Mouse (Mus musculus) hindbrain, embryonic 11.5 days (tissue): ENCODE measurements around the gene Fam178b. TPM values are rescaled to one million over a fixed set of nuclear protein-coding genes. Genes with fewer than 3 reads are reported as not detected.
"Not testable (repeated sequence)": the region's sequence is repeated elsewhere in the genome, so short reads cannot be mapped to it uniquely, and the experiment has no call there.

ENCODE experiments used
- ATAC-seq: fragments of 200-750 bp; cut with Nextera tagmentation; 2 replicates; pipeline ENCODE4 v1.8.0; 2017; ENCODE audit warnings: mild to moderate bottlenecking, moderate TSS enrichment, moderate library complexity; ENCODE audit not compliant: low FRiP score
- DNase-seq: peaks from one replicate; pipeline ENCODE4 v3.0.0-alpha.2; 2015; ENCODE audit warnings: low spot score
- H3K27ac ChIP-seq: fragments of 300-500 bp; sonication (generic); 2 replicates; pipeline ENCODE4 v1.5.1; 2014; ENCODE audit warnings: mild to moderate bottlenecking, low read depth, low read length
- H3K27me3 ChIP-seq: fragments of 300-500 bp; sonication (generic); 2 replicates; pipeline ENCODE4 v1.6.1; 2014; ENCODE audit warnings: mild to moderate bottlenecking, low read length, moderate library complexity, mixed read lengths; ENCODE audit not compliant: control insufficient read depth, insufficient read depth
- H3K36me3 ChIP-seq: fragments of 300-500 bp; sonication (generic); 2 replicates; pipeline ENCODE4 v1.6.1; 2014; ENCODE audit warnings: mild to moderate bottlenecking, low read length, moderate library complexity, mixed read lengths; ENCODE audit not compliant: control insufficient read depth, insufficient read depth
- H3K4me1 ChIP-seq: fragments of 300-500 bp; sonication (generic); replicated peaks from 2 replicates; pipeline ENCODE4 v1.6.1; 2014; ENCODE audit warnings: low read length, mixed read lengths; ENCODE audit not compliant: control insufficient read depth, insufficient read depth
- H3K4me2 ChIP-seq: fragments of 300-500 bp; sonication (generic); replicated peaks from 2 replicates; pipeline ENCODE4 v1.6.1; 2014; ENCODE audit warnings: mild to moderate bottlenecking, low read depth, low read length
- H3K4me3 ChIP-seq: fragments of 300-500 bp; sonication (generic); 2 replicates; pipeline ENCODE4 v1.5.1; 2014; ENCODE audit warnings: low read depth, low read length
- H3K9ac ChIP-seq: fragments of 300-500 bp; sonication (generic); 2 replicates; pipeline ENCODE4 v1.6.1; 2014; ENCODE audit warnings: low read depth, low read length
- H3K9me3 ChIP-seq: fragments of 300-500 bp; sonication (generic); 2 replicates; pipeline ENCODE4 v1.6.1; 2016; ENCODE audit warnings: low read length; ENCODE audit not compliant: control insufficient read depth
- WGBS: fragments of 180-500 bp; shearing (Covaris S2); extraction: QIAGEN DNeasy Blood & Tissue Kit; methylation state at CpG from one replicate; pipeline ENCODE4 v1.1.7; 2014; 5-methylcytosine and 5-hydroxymethylcytosine counted together
- polyA plus RNA-seq: library from polyadenylated mRNA; unstranded; fragments of >200 nt; fragmentation: Nextera tagmentation; extraction: Ambion mirVana; gene quantifications from 2 replicates; pipeline ENCODE4 v1.2.1, GENCODE M21; 2014

The Fam178b gene
- polyA plus RNA-seq, 1 experiment from 2014 or later = 0.52 TPM

DNA sequence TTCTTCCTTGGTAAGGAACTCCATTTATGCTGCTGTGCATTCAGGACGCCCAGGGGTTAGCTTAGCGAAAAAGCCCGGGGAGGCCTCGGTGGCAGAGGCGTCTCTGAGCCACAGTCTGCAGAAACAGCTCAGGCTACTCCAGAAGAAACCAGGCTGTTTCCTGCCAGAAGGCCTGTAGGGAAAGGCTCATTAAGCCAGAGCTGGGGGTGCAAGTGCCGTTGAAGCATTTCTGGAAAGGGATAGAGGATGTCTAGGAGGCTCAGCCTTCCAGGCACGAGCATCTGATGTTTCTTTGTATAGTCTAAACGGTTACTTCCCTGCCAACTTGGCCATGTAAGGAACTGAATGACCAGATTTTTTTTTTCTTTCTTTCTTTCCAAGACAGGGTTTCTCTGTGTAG lies 54.4 kb downstream of the Fam178b start:
- ATAC-seq = no peak
- H3K27ac ChIP-seq = no peak overlapping the region

GRCm38 (mm10) chr1:36625442-36625841 lies 57.5 kb downstream of the Fam178b start:
- H3K4me1 ChIP-seq = no peaks in the 10 kb centered on the region
- 77% methylated on average over 5 of the region's 5 CpGs for WGBS
- H3K4me3 ChIP-seq = no peak overlapping the region
- no peak overlapping the region for H3K4me2 ChIP-seq
- no peaks in the 10 kb centered on the region for H3K27me3 ChIP-seq
- no peak overlapping the region for H3K9ac ChIP-seq
- no peaks in the 10 kb centered on the region for H3K36me3 ChIP-seq
- H3K9me3 ChIP-seq = no peaks in the 10 kb centered on the region
- no peak overlapping the region for H3K27ac ChIP-seq
- DNase-seq (no peak), ATAC-seq (no peak)

More for the DNA sequence above, 54.4 kb downstream of the Fam178b start:
- no peak for DNase-seq
- H3K4me2 ChIP-seq = no peak overlapping the region
- no peaks in the 10 kb centered on the region for H3K4me1 ChIP-seq
- H3K27me3 ChIP-seq = no peaks in the 10 kb centered on the region
- H3K4me3 ChIP-seq = no peak overlapping the region
- no peaks in the 10 kb centered on the region for H3K9me3 ChIP-seq
- WGBS = 66% methylated on average over 8 of the region's 8 CpGs
- H3K36me3 ChIP-seq = no peaks in the 10 kb centered on the region
- no peak overlapping the region for H3K9ac ChIP-seq

- not testable (repeated sequence) for H3K9ac ChIP-seq, H3K4me2 ChIP-seq, H3K9me3 ChIP-seq, DNase-seq, H3K4me1 ChIP-seq, H3K27me3 ChIP-seq, ATAC-seq, H3K4me3 ChIP-seq, H3K27ac ChIP-seq, H3K36me3 ChIP-seq
- WGBS = 78% methylated on average over 5 of the region's 5 CpGs
Observed at GRCm38 (mm10) chr1:36615958-36616357, 67.0 kb downstream of the Fam178b start.

GRCm38 (mm10) chr1:36615188-36615587 lies 67.8 kb downstream of the Fam178b start:
- Histone ChIP-seq H3K4me3 (no peak overlapping the region), H3K4me2 (no peak overlapping the region), H3K4me1 (no peaks in the 10 kb centered on the region), H3K9me3 (no peaks in the 10 kb centered on the region), H3K9ac (no peak overlapping the region), H3K27ac (no peak overlapping the region), H3K27me3 (no peaks in the 10 kb centered on the region), H3K36me3 (no peaks in the 10 kb centered on the region)
- 93% methylated on average over 8 of the region's 8 CpGs for WGBS
- ATAC-seq (no peak), DNase-seq (no peak)

- no peaks in the 10 kb centered on the region for H3K4me1 ChIP-seq
- H3K4me3 ChIP-seq = no peak overlapping the region
- no peak overlapping the region for H3K4me2 ChIP-seq
- no peak overlapping the region for H3K9ac ChIP-seq
- 58% methylated on average over 1 of the region's 1 CpGs for WGBS
- no peak overlapping the region for H3K27ac ChIP-seq
- DNase-seq (no peak), ATAC-seq (no peak)
- no peaks in the 10 kb centered on the region for H3K9me3 ChIP-seq
- no peaks in the 10 kb centered on the region for H3K36me3 ChIP-seq
- no peaks in the 10 kb centered on the region for H3K27me3 ChIP-seq
Observed at GRCm38 (mm10) chr1:36614584-36614983, 68.4 kb downstream of the Fam178b start.

- H3K27me3 ChIP-seq = no peaks in the 10 kb centered on the region
- H3K27ac ChIP-seq = no peak overlapping the region
- 92% methylated on average over 10 of the region's 10 CpGs for WGBS
- no peaks in the 10 kb centered on the region for H3K36me3 ChIP-seq
- no peak for ATAC-seq
- no peak for DNase-seq
- H3K9me3 ChIP-seq = no peaks in the 10 kb centered on the region
- no peaks in the 10 kb centered on the region for H3K4me1 ChIP-seq
- H3K4me3 ChIP-seq = no peak overlapping the region
- no peak overlapping the region for H3K4me2 ChIP-seq
- no peak overlapping the region for H3K9ac ChIP-seq
Observed at GRCm38 (mm10) chr1:36613374-36613895, 69.5 kb downstream of the Fam178b start.

DNA sequence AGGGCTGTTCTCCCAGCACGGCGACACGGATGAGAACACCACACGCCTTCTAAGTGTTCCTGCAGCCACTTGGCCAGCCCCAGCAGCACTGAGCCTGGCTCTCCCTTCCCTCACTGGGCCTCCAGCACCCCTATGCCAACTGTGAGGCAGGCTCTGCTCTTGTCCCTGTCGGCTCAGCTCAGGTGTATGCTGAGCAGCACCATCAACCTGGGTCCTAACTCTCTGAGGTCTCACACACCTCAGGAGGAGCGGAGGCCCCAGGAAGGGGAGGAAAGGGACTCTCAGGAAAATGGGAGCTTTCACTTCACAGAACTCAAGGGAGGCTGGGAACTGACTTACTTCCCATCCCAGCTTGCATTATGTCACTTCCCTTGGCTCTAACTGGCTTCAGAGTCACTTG lies 70.6 kb downstream of the Fam178b start:
- Histone ChIP-seq H3K4me2 (no peak overlapping the region), H3K27me3 (no peaks in the 10 kb centered on the region), H3K9me3 (no peaks in the 10 kb centered on the region), H3K27ac (no peak overlapping the region), H3K4me3 (no peak overlapping the region), H3K9ac (no peak overlapping the region), H3K4me1 (no peaks in the 10 kb centered on the region), H3K36me3 (no peaks in the 10 kb centered on the region)
- DNase-seq (no peak), ATAC-seq (no peak)
- 83% methylated on average over 6 of the region's 6 CpGs for WGBS

DNA sequence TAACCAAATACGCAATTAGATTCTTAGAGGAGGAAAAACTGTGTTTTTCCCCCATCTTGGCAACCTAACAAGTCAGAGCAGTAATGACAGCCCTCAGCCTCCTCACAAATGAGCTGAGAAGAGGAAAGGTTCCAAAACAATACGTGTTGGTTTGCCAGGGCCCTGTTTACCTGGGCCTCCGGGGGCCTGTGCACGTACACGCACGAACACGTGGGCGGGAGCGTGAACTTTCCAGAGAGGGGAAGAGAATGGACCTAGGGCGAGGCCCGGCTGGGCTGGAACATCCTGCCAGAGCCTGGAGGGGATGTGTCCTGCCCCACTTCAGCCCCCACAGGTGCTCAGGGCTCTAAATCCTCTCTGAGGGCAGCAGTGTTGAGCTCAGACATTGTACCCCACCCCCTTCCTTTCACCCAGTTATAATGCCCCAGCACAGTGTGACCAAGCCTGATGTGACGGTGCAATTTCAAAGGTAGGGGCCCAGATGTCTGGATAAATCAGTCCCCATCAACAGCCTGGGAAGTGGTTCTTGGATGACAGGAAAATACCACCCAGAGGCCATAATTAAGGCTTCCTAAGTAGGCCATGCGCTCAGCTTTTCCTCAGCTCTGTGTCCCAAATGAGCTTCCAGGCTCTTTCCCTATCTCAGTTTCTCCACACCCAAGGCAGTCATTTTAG lies 71.4 kb downstream of the Fam178b start:
- H3K27me3 ChIP-seq = no peaks in the 10 kb centered on the region
- 75% methylated on average over 13 of the region's 13 CpGs for WGBS
- ATAC-seq (no peak), DNase-seq (no peak)
- no peak overlapping the region for H3K9ac ChIP-seq
- no peak overlapping the region for H3K27ac ChIP-seq
- no peaks in the 10 kb centered on the region for H3K4me1 ChIP-seq
- no peak overlapping the region for H3K4me3 ChIP-seq
- no peaks in the 10 kb centered on the region for H3K9me3 ChIP-seq
- no peaks in the 10 kb centered on the region for H3K36me3 ChIP-seq
- H3K4me2 ChIP-seq = no peak overlapping the region

GRCm38 (mm10) chr1:36608211-36608610 lies 74.8 kb downstream of the Fam178b start:
- Histone ChIP-seq H3K9me3 (no peaks in the 10 kb centered on the region), H3K4me1 (no peaks in the 10 kb centered on the region), H3K4me2 (no peak overlapping the region), H3K9ac (no peak overlapping the region), H3K36me3 (no peaks in the 10 kb centered on the region), H3K27ac (no peak overlapping the region), H3K27me3 (no peaks in the 10 kb centered on the region), H3K4me3 (no peak overlapping the region)
- 82% methylated on average over 4 of the region's 4 CpGs for WGBS
- no peak for ATAC-seq
- no peak for DNase-seq
